Mouse (Mus musculus): ENCODE results near the gene Echdc3.

Echdc3 gene

DNA sequence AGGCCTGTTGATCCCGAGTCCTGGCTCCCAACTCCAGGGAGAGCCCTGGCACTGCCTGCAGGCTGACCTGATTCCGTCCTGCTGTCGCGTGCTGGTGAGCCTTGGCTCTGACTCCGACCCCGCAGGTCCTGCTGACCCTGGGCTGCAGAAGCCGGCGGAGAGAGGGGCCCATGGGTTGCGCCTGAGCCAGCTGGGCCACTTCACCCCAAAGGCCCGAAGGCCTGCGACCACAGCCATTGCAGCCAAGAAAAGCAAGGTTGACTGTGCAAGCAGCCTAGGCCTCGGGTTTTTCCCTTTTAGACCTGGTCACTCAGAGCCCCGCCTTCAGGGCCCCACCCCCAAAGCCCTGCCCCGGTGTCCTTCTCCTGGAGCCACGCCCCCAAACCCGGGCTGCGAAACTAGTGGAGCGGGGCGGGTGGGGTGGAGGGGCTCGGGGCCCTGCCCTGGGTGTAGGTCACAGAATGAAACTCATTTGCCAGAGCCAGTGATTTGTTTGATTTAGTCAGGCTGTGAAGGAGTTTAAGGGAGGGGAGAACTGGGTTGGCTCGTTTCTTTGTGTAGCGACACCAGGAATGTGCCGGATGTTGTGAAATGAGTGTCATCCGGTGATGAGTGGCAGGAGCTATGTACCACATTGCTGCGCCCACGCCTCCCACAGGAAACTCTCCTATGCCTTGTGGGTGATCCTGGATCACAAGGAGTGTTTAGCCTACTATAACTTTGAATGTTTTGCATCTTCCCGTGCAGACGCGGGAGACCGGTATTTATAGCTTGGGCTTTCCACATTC, at the start of gene Echdc3:
TSS of gene Echdc3 (minus strand) at position 310 of the 788 bp plus-strand sequence.
- DNase-seq (ENCODE audit: low spot score): peak; percentile 54

- DNase-seq (ENCODE audit: low spot score): no peak
Measured at GRCm38 (mm10) chr2:6261718-6262117, 48.9 kb upstream of the Echdc3 start.

GRCm38 (mm10) chr2:6261201-6261672, 48.4 kb upstream of the Echdc3 start:
- DNase-seq (ENCODE audit: low spot score): no peak

GRCm38 (mm10) chr2:6260661-6261060, 47.8 kb upstream of the Echdc3 start:
- DNase-seq (ENCODE audit: low spot score): no peak

- no peak for DNase-seq (ENCODE audit: low spot score)
Measured at GRCm38 (mm10) chr2:6259182-6259581, 46.3 kb upstream of the Echdc3 start.

- DNase-seq (ENCODE audit: low spot score): no peak
Measured at GRCm38 (mm10) chr2:6258026-6258425, 45.2 kb upstream of the Echdc3 start.

DNA sequence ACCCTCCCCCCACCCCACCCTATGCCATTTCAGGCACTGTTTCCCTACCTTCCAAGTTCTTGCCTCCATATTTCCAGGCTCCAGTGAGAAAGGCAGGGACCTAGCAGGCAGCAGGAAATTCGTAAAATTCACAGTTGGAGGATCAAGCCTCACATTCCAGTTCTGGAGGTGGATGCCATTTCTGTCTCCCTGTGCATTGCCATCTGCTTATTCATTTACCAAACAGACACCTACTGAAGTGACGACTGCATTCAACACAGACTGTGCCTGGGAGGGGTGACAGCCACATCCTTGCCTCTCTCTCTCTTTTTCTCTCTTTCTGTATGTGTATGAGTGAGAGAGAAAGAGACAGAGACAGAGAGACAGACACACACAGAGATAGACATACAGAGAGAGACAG, 44.3 kb upstream of the Echdc3 start:
- no peak for DNase-seq (ENCODE audit: low spot score)

GRCm38 (mm10) chr2:6255989-6256841, 43.4 kb upstream of the Echdc3 start:
- DNase-seq (ENCODE audit: low spot score): peak; percentile 51

DNA sequence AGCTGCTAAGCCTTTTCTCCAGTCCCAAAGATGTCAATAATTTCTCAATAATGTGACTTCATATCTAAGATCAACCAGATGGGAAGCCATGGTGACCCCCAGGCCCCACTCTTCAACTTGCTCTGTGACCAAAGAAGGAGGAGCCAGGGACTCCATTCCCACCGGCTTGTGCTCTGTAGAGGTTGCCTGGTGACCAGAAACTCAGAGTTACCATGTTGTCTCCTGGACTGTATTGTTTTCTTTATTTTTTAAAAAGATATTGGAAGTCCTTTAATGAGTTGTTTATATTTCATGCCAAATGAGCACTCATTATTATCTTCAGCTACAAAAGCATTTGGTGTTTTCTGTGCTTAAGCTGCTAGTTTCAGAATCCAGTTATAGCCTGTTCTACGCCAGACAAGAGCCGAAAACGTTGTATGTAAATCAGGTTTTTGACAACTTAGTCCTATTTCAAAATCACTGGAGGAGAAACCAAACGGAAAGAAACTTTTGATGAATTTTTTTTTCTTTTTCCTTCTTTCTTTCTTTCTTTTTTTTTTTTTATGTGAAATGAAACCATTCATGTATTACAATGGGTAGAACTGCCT, 42.7 kb upstream of the Echdc3 start:
- no peak for DNase-seq (ENCODE audit: low spot score)

DNA sequence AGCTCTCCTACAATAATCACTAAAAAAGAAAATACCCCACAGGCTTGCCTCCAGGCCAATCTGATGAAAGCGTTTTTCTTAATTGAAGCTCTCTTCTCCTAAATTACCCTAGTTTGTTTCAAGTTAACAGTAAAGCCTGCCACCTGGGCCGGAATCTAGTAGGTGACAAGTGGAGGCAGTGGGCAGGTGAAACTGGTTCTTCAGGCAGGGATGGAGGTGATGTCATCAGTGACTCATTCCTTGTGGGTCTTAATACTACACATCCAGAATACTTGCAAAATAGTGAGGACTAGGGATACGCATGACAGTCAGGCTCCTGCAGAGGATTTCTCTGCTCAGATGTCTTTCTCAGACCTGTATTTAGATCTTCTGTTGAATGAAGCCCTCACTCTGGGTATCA, 39.7 kb upstream of the Echdc3 start:
- no peak for DNase-seq (ENCODE audit: low spot score)

GRCm38 (mm10) chr2:6251076-6251496, 38.3 kb upstream of the Echdc3 start:
- no peak for DNase-seq (ENCODE audit: low spot score)

- DNase-seq (ENCODE audit: low spot score): no peak
Measured at GRCm38 (mm10) chr2:6241446-6241845, 28.6 kb upstream of the Echdc3 start.

DNA sequence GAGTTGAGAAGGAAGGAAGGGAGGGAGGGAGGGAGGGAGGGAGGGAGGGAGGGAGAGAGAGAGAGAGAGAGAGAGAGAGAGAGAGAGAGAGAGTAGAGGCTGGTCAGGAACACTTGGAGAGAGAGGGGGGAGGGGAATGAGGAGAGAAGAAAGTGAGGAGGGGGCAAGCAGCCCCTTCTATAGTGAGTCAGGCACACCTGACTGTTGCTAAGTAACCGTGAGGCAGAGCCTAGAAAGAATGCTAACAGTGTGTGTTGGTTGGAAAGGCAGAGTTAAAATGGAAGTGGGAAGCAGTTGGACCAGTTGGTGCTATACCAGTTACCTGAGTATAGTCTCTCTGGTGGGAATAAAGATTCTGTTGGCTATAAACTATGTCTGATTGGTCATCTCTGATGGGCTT, 27.2 kb upstream of the Echdc3 start:
- DNase-seq (ENCODE audit: low spot score): no peak

- DNase-seq (ENCODE audit: low spot score): no peak
Measured at GRCm38 (mm10) chr2:6239333-6239732, 26.5 kb upstream of the Echdc3 start.

- DNase-seq (ENCODE audit: low spot score): no peak
Measured at GRCm38 (mm10) chr2:6238679-6239078, 25.8 kb upstream of the Echdc3 start.

- DNase-seq (ENCODE audit: low spot score): no peak
Measured at GRCm38 (mm10) chr2:6238244-6238643, 25.4 kb upstream of the Echdc3 start.

- no peak for DNase-seq (ENCODE audit: low spot score)
Measured at GRCm38 (mm10) chr2:6233353-6233752, 20.5 kb upstream of the Echdc3 start.

- DNase-seq (ENCODE audit: low spot score): no peak
Measured at GRCm38 (mm10) chr2:6232755-6233154, 19.9 kb upstream of the Echdc3 start.

GRCm38 (mm10) chr2:6230865-6231264, 18.0 kb upstream of the Echdc3 start:
- DNase-seq (ENCODE audit: low spot score): no peak

DNA sequence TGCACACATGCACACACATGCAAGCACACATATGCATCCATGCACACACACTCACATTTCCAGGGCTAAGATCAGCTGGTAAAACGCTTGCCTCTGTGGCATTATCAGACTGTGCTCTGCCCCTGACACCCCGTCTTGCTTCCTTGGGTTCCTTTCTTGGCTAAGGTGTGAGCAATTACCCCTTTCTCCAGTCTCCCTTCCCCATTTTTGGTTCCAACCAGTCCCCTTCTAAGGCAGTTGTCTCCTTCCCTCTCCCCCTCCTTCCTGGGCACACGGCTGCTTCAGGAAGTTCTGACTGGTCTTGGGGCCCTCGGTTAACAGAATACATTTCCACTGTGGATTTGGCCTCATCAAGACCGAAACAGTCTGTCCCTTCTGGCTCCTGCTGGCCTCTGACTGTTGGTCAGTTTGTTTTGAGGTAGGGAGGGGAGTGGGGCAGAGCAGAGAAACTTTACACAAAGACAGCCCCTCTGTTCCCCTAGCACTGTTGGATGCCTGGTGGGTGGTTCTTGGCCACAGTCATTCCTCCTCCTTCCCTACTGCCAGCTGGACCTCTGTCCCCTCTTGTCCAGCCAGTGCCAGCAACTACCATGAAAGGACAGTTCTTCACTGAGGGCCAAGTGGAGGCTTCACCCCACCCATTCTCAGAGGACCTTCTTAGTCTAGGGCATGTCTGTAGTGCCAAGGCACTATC, 16.9 kb upstream of the Echdc3 start:
- DNase-seq (ENCODE audit: low spot score): no peak

- DNase-seq (ENCODE audit: low spot score): no peak
Measured at GRCm38 (mm10) chr2:6227059-6227445, 14.2 kb upstream of the Echdc3 start.

All from spleen, adult 12 weeks (tissue).